Mouse (Mus musculus) small intestine, adult 2 months (tissue): ENCODE results near the gene Gm13279.
"Not testable (repeated sequence)": the region's sequence is repeated elsewhere in the genome, so short reads cannot be mapped to it uniquely, and the experiment has no call there.

ENCODE experiments used
- CTCF ChIP-seq: fragments of 200-500 bp; IDR thresholded peaks from 2 replicates; pipeline ENCODE4 v1.5.1; 2012; ENCODE audit warnings: low read depth, mild to moderate bottlenecking, control low read depth, inconsistent platforms, low read length, moderate library complexity, mixed read lengths; ENCODE audit not compliant: insufficient replicate concordance, insufficient read length; ENCODE audit errors: extremely low read depth
- POLR2A ChIP-seq: fragments of 200-500 bp; IDR thresholded peaks from 2 replicates; pipeline ENCODE4 v1.6.1; 2012; ENCODE audit warnings: low read depth, mild to moderate bottlenecking, control low read depth, inconsistent platforms, low read length, moderate library complexity

DNA sequence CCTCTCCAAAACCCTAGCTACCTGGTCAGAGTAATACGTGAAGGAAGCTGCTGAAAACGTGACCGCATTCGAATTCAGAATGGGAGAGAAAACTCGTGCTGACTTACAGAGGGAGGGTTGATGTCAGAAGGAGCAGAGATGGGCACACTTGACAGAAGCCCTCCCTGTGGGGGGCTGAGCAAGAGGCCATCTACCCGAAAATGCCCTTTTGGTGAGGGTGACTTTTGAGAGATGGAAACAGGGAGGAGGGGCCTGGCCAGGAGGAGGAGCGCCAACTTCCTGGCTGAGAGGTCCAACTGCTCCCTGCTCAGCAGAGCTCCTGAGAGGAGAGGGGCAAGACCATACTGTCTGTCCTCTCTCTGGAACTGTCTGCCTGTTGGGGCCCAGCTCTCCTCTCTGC lies 15.4 kb upstream of the Gm13279 start, which contains the start of gene Ifnz:
- TF ChIP-seq POLR2A, CTCF: not testable (repeated sequence)
